Mouse (Mus musculus) ES-E14 (cell line): ENCODE results near the gene Ushbp1. TPM values are rescaled to one million over a fixed set of nuclear protein-coding genes. Genes with fewer than 3 reads are reported as not detected.

Source experiments
- DNase-seq: peaks from one replicate; pipeline ENCODE4 v3.0.0-alpha.2; 2013; ENCODE audit warnings: low read depth, low spot score
- H3K27ac ChIP-seq: 2 replicates; pipeline ENCODE4 v1.5.1; 2012; ENCODE audit warnings: low read depth, mild to moderate bottlenecking, low read length, moderate library complexity, mixed read lengths; ENCODE audit not compliant: poor library complexity, insufficient read depth, severe bottlenecking
- H3K36me3 ChIP-seq: 2 replicates; pipeline ENCODE4 v1.6.1; 2012; ENCODE audit warnings: mild to moderate bottlenecking, low read length, moderate library complexity, mixed read lengths; ENCODE audit not compliant: control insufficient read depth, poor library complexity, insufficient read depth, severe bottlenecking
- H3K4me1 ChIP-seq, 2 experiments: fragments of 150-350 bp in 1 of 2; sonication (generic) in 1 of 2; 2 replicates each; pipeline ENCODE4 v1.6.1; 2012; ENCODE audit warnings: low read length in 2 of 2, mild to moderate bottlenecking in 1 of 2, mixed read lengths in 1 of 2; ENCODE audit not compliant: control insufficient read depth in 2 of 2, insufficient read depth in 2 of 2, poor library complexity in 1 of 2
- H3K4me3 ChIP-seq, 2 experiments: fragments of 150-350 bp in 1 of 2; sonication (generic) in 1 of 2; 2 replicates each; pipeline ENCODE4 v1.5.1; 2012; ENCODE audit warnings: low read length in 2 of 2, low read depth in 1 of 2, mild to moderate bottlenecking in 1 of 2, mixed read lengths in 1 of 2; ENCODE audit not compliant: insufficient read depth in 1 of 2, poor library complexity in 1 of 2, severe bottlenecking in 1 of 2
- H3K9ac ChIP-seq: 2 replicates; pipeline ENCODE4 v1.6.1; 2012; ENCODE audit warnings: low read depth, mild to moderate bottlenecking, low read length, mixed read lengths; ENCODE audit not compliant: poor library complexity, insufficient read depth, severe bottlenecking
- H3K9me3 ChIP-seq: fragments of 150-350 bp; sonication (generic); 2 replicates; pipeline ENCODE4 v1.6.1; 2012; ENCODE audit warnings: low read depth, mild to moderate bottlenecking, low read length; ENCODE audit not compliant: control insufficient read depth, insufficient read depth
- CHD2 ChIP-seq: IDR thresholded peaks from 2 replicates; pipeline ENCODE4 v1.6.1; 2014; ENCODE audit warnings: mild to moderate bottlenecking, low read depth, low read length, inconsistent platforms
- HCFC1 ChIP-seq: IDR thresholded peaks from 2 replicates; pipeline ENCODE4 v1.6.1; 2012; ENCODE audit warnings: low read length, inconsistent platforms, borderline replicate concordance; ENCODE audit not compliant: insufficient read depth
- MAFK ChIP-seq: IDR thresholded peaks from 2 replicates; pipeline ENCODE4 v1.6.1; 2014; ENCODE audit warnings: mild to moderate bottlenecking, low read depth, low read length, inconsistent platforms; ENCODE audit not compliant: insufficient read depth
- ZC3H11A ChIP-seq: IDR thresholded peaks from 2 replicates; pipeline ENCODE4 v1.6.1; 2012; ENCODE audit warnings: low read depth, mild to moderate bottlenecking, inconsistent platforms, low read length, borderline replicate concordance
- ZNF384 ChIP-seq: IDR thresholded peaks from 2 replicates; pipeline ENCODE4 v1.6.1; 2012; ENCODE audit warnings: low read depth, low read length, inconsistent platforms
- in situ Hi-C, 2 experiments: fragments of 600-800 bp; cut with MboI; formaldehyde crosslinking; loops; one replicate each; pipeline ENCODE4 v1.15.1; 2025; ENCODE audit warnings: low sequenced_read_pairs in 2 of 2, inconsistent platforms in 1 of 2; ENCODE audit not compliant: unreplicated experiment in 2 of 2
- total RNA-seq: library from RNA; depleted of rRNA; stranded (reverse); fragments of 300-350 nt; gene quantifications from 2 replicates; pipeline ENCODE4 v1.2.3, GENCODE M21; 2012

The Ushbp1 gene
- total RNA-seq, 1 experiment = 2.4 TPM

DNA sequence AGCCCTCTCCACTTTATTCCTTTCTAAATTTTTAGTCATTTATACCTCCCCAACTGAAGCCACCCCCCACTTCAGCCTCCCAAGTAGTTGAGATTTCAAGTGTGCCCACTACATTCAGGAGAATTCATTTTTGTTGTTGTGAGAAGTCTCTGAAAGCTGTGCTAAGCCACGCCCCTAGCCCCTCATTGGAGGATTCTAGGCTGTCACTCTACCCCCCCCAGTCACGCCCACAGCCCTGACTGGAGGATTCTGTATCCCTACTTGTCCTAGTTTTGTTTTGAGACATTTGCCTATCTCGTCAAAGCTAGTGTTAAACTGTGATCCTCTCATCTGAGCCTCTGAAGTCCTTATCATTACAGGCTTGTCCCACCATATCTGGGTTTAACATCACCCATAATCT lies 2.7 kb downstream of the Ushbp1 start:
- TF ChIP-seq ZC3H11A (no peak), MAFK (no peak), CHD2 (no peak), ZNF384 (no peak), HCFC1 (no peak)
- no peak for DNase-seq
- Histone ChIP-seq H3K4me3 (no peak overlapping the region), H3K27ac (no peak overlapping the region), H3K9me3 (no peaks in the 10 kb centered on the region), H3K36me3 (no peaks in the 10 kb centered on the region), H3K9ac (no peak overlapping the region), H3K4me1 (peaks cover 0 to 11% of the 10 kb centered on the region in 2 experiments; a peak in 1 of 4 replicates)
- in situ Hi-C loops = no loop called here

DNA sequence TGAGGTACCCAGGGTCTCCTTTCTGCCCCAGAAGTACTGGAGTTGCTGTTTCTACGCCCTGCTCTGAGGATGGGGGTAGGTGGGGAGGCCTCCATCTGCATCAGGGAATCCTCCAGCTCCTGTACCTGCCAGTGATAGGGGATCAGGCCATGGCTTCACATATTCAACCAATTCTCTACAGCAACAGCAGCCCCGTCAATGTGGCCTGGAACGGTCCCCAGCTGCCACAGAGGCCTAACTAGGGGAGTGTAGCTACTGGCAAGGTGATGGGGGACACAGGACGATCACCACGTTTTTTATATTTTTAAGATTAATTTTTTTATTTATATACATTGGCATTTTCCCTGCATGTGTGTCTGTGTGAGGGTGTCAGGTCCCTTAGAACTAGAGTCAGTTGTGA lies 3.2 kb downstream of the Ushbp1 start:
- in situ Hi-C loops = no loop called here
- no peak overlapping the region for H3K4me3 ChIP-seq
- no peak overlapping the region for H3K9ac ChIP-seq
- no peaks in the 10 kb centered on the region for H3K9me3 ChIP-seq
- H3K27ac ChIP-seq = no peak overlapping the region
- DNase-seq = no peak
- H3K4me1 ChIP-seq = peaks cover 0 to 7% of the 10 kb centered on the region in 2 experiments; a peak in 1 of 4 replicates
- TF ChIP-seq CHD2 (no peak), ZC3H11A (no peak), ZNF384 (no peak), MAFK (no peak), HCFC1 (no peak)
- no peaks in the 10 kb centered on the region for H3K36me3 ChIP-seq

DNA sequence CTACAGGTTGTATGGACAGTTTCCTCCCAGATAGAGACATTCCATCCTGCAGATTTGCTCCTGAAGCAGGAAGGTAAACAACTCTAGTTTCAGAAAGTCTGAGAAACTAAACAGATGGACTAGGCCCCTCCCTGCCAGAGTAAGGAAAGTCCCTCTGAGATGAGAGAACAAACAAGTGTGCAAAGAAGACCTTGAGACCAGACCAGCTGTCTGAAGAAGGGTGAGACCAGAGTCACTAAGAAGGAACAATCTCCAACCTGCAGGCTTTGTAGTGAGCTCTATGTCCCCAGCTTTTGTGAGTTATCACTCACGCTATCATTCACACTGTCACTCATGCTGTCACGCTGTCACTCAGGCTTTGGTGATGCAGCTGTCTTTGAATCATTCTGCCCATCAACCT lies 3.9 kb downstream of the Ushbp1 start:
- no peaks in the 10 kb centered on the region for H3K36me3 ChIP-seq
- TF ChIP-seq ZC3H11A = no peak
- TF ChIP-seq CHD2 = no peak
- TF ChIP-seq HCFC1 = no peak
- TF ChIP-seq MAFK = no peak
- no peak for TF ChIP-seq ZNF384
- DNase-seq = no peak
- H3K27ac ChIP-seq = no peak overlapping the region
- in situ Hi-C loops = no loop called here
- H3K9ac ChIP-seq = no peak overlapping the region; the same call in 1 of the 2 replicates
- no peak overlapping the region for H3K4me3 ChIP-seq
- peaks cover 3 to 10% of the 10 kb centered on the region in 2 experiments; a peak in 2 of 4 replicates for H3K4me1 ChIP-seq
- no peaks in the 10 kb centered on the region for H3K9me3 ChIP-seq

DNA sequence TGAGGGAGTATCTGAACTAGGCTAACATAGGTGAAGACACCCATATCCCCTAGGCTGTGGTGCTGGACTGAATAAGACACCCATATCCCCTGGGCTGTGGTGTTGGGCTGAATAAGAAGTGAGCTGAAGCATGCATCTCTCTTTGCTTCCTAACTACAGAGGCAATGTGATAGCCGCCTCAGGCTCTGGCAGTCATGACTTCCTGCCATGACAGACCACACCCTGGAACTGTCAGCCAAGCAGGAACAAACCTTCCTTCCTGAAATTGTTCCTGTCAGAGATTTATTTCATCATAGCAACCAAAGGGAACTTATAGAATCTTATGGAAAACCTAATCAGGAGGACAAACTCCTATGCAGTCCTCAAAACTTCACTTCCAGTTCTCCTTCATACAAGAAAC lies 7.3 kb downstream of the Ushbp1 start:
- no peak for TF ChIP-seq CHD2
- TF ChIP-seq MAFK = no peak
- no peak for TF ChIP-seq ZNF384
- no peak for TF ChIP-seq ZC3H11A
- no peak for TF ChIP-seq HCFC1
- Histone ChIP-seq H3K27ac (no peak overlapping the region), H3K9ac (no peak overlapping the region), H3K36me3 (no peaks in the 10 kb centered on the region), H3K4me3 (no peak overlapping the region), H3K9me3 (no peaks in the 10 kb centered on the region), H3K4me1 (peaks cover 5 to 25% of the 10 kb centered on the region in 2 experiments; a peak in 3 of 4 replicates)
- DNase-seq = no peak
- in situ Hi-C loops = no loop called here
